Mouse (Mus musculus): ENCODE results near the gene Eef1b2. TPM values are rescaled to one million over a fixed set of nuclear protein-coding genes. Genes with fewer than 3 reads are reported as not detected.

The Eef1b2 gene
- total RNA-seq, 1 experiment: 1,668 TPM

GRCm38 (mm10) chr1:63188536-63188935 is 11.9 kb downstream of the Eef1b2 start:
- Histone ChIP-seq H3K9me3 (ENCODE audit: control insufficient read depth, insufficient read depth, low read depth, low read length) (no peaks in the 10 kb centered on the region), H3K4me3 (ENCODE audit: insufficient read depth in 1 of 2, low read depth in 1 of 2, low read length in 2 of 2, poor library complexity in 1 of 2, severe bottlenecking in 1 of 2) (no peak overlapping the region), H3K4me1 (ENCODE audit: control insufficient read depth in 2 of 2, insufficient read depth in 2 of 2, low read length in 2 of 2, poor library complexity in 1 of 2) (peaks cover 0 to 3% of the 10 kb centered on the region in 2 experiments; a peak in 1 of 4 replicates), H3K9ac (ENCODE audit: insufficient read depth, low read depth, low read length, poor library complexity, severe bottlenecking) (no peak overlapping the region), H3K36me3 (ENCODE audit: control insufficient read depth, insufficient read depth, low read length, poor library complexity, severe bottlenecking) (no peaks in the 10 kb centered on the region), H3K27ac (ENCODE audit: insufficient read depth, low read depth, low read length, poor library complexity, severe bottlenecking) (no peak overlapping the region)
- no peak for TF ChIP-seq HCFC1 (IDR thresholded peaks at IDR 0.05; ENCODE audit: borderline replicate concordance, insufficient read depth, low read length)
- TF ChIP-seq ZNF384 (IDR thresholded peaks at IDR 0.05; ENCODE audit: low read depth, low read length): no peak
- TF ChIP-seq MAFK (IDR thresholded peaks at IDR 0.05; ENCODE audit: insufficient read depth, low read depth, low read length): no peak
- TF ChIP-seq CHD2 (IDR thresholded peaks at IDR 0.05; ENCODE audit: low read depth, low read length): no peak
- no peak for TF ChIP-seq ZC3H11A (IDR thresholded peaks at IDR 0.05; ENCODE audit: borderline replicate concordance, low read depth, low read length)
- in situ Hi-C loops (cut with MboI; ENCODE audit: low sequenced_read_pairs in 2 of 2, unreplicated experiment in 2 of 2): no loop called here
- DNase-seq (ENCODE audit: low read depth, low spot score): no peak

GRCm38 (mm10) chr1:63190851-63191250 is 14.2 kb downstream of the Eef1b2 start:
- no peaks in the 10 kb centered on the region for H3K9me3 ChIP-seq (ENCODE audit: control insufficient read depth, insufficient read depth, low read depth, low read length)
- TF ChIP-seq MAFK (IDR thresholded peaks at IDR 0.05; ENCODE audit: insufficient read depth, low read depth, low read length): no peak
- TF ChIP-seq CHD2 (IDR thresholded peaks at IDR 0.05; ENCODE audit: low read depth, low read length): no peak
- TF ChIP-seq ZC3H11A (IDR thresholded peaks at IDR 0.05; ENCODE audit: borderline replicate concordance, low read depth, low read length): no peak
- TF ChIP-seq HCFC1 (IDR thresholded peaks at IDR 0.05; ENCODE audit: borderline replicate concordance, insufficient read depth, low read length): no peak
- TF ChIP-seq ZNF384 (IDR thresholded peaks at IDR 0.05; ENCODE audit: low read depth, low read length): no peak
- H3K36me3 ChIP-seq (ENCODE audit: control insufficient read depth, insufficient read depth, low read length, poor library complexity, severe bottlenecking): no peaks in the 10 kb centered on the region
- DNase-seq (ENCODE audit: low read depth, low spot score): no peak
- no peak overlapping the region for H3K27ac ChIP-seq (ENCODE audit: insufficient read depth, low read depth, low read length, poor library complexity, severe bottlenecking)
- in situ Hi-C loops (cut with MboI; ENCODE audit: low sequenced_read_pairs in 2 of 2, unreplicated experiment in 2 of 2): no loop called here
- H3K9ac ChIP-seq (ENCODE audit: insufficient read depth, low read depth, low read length, poor library complexity, severe bottlenecking): no peak overlapping the region
- no peak overlapping the region for H3K4me3 ChIP-seq (ENCODE audit: insufficient read depth in 1 of 2, low read depth in 1 of 2, low read length in 2 of 2, poor library complexity in 1 of 2, severe bottlenecking in 1 of 2)
- H3K4me1 ChIP-seq (ENCODE audit: control insufficient read depth in 2 of 2, insufficient read depth in 2 of 2, low read length in 2 of 2, poor library complexity in 1 of 2): peaks cover 0 to 5% of the 10 kb centered on the region in 2 experiments; a peak in 1 of 4 replicates

- no peak for DNase-seq (ENCODE audit: low read depth, low spot score)
- in situ Hi-C loops (cut with MboI; ENCODE audit: low sequenced_read_pairs in 2 of 2, unreplicated experiment in 2 of 2): no loop called here
- Histone ChIP-seq H3K9me3 (ENCODE audit: control insufficient read depth, insufficient read depth, low read depth, low read length) (no peaks in the 10 kb centered on the region), H3K27ac (ENCODE audit: insufficient read depth, low read depth, low read length, poor library complexity, severe bottlenecking) (no peak overlapping the region), H3K9ac (ENCODE audit: insufficient read depth, low read depth, low read length, poor library complexity, severe bottlenecking) (no peak overlapping the region), H3K4me1 (ENCODE audit: control insufficient read depth in 2 of 2, insufficient read depth in 2 of 2, low read length in 2 of 2, poor library complexity in 1 of 2) (peaks cover 0 to 5% of the 10 kb centered on the region in 2 experiments; a peak in 1 of 4 replicates), H3K4me3 (ENCODE audit: insufficient read depth in 1 of 2, low read depth in 1 of 2, low read length in 2 of 2, poor library complexity in 1 of 2, severe bottlenecking in 1 of 2) (no peak overlapping the region), H3K36me3 (ENCODE audit: control insufficient read depth, insufficient read depth, low read length, poor library complexity, severe bottlenecking) (no peaks in the 10 kb centered on the region)
- no peak for TF ChIP-seq MAFK (IDR thresholded peaks at IDR 0.05; ENCODE audit: insufficient read depth, low read depth, low read length)
- no peak for TF ChIP-seq ZC3H11A (IDR thresholded peaks at IDR 0.05; ENCODE audit: borderline replicate concordance, low read depth, low read length)
- TF ChIP-seq HCFC1 (IDR thresholded peaks at IDR 0.05; ENCODE audit: borderline replicate concordance, insufficient read depth, low read length): no peak
- TF ChIP-seq ZNF384 (IDR thresholded peaks at IDR 0.05; ENCODE audit: low read depth, low read length): no peak
- TF ChIP-seq CHD2 (IDR thresholded peaks at IDR 0.05; ENCODE audit: low read depth, low read length): no peak
Measured at GRCm38 (mm10) chr1:63192306-63193065, 15.9 kb downstream of the Eef1b2 start.

- TF ChIP-seq ZNF384 (IDR thresholded peaks at IDR 0.05; ENCODE audit: low read depth, low read length) (no peak), CHD2 (IDR thresholded peaks at IDR 0.05; ENCODE audit: low read depth, low read length) (no peak), ZC3H11A (IDR thresholded peaks at IDR 0.05; ENCODE audit: borderline replicate concordance, low read depth, low read length) (no peak), MAFK (IDR thresholded peaks at IDR 0.05; ENCODE audit: insufficient read depth, low read depth, low read length) (no peak), HCFC1 (IDR thresholded peaks at IDR 0.05; ENCODE audit: borderline replicate concordance, insufficient read depth, low read length) (no peak)
- in situ Hi-C loops (cut with MboI; ENCODE audit: low sequenced_read_pairs in 2 of 2, unreplicated experiment in 2 of 2): no loop called here
Measured at GRCm38 (mm10) chr1:63195848-63196512, 19.4 kb downstream of the Eef1b2 start.

More at GRCm38 (mm10) chr1:63195848-63196512, 19.4 kb downstream of the Eef1b2 start:
- H3K9ac ChIP-seq (ENCODE audit: insufficient read depth, low read depth, low read length, poor library complexity, severe bottlenecking): no peak overlapping the region
- H3K4me3 ChIP-seq (ENCODE audit: insufficient read depth in 1 of 2, low read depth in 1 of 2, low read length in 2 of 2, poor library complexity in 1 of 2, severe bottlenecking in 1 of 2): no peak overlapping the region
- peaks cover 0 to 7% of the 10 kb centered on the region in 2 experiments; a peak in 2 of 4 replicates for H3K4me1 ChIP-seq (ENCODE audit: control insufficient read depth in 2 of 2, insufficient read depth in 2 of 2, low read length in 2 of 2, poor library complexity in 1 of 2)
- no peak for DNase-seq (ENCODE audit: low read depth, low spot score)
- no peaks in the 10 kb centered on the region for H3K36me3 ChIP-seq (ENCODE audit: control insufficient read depth, insufficient read depth, low read length, poor library complexity, severe bottlenecking)
- no peaks in the 10 kb centered on the region for H3K9me3 ChIP-seq (ENCODE audit: control insufficient read depth, insufficient read depth, low read depth, low read length)
- H3K27ac ChIP-seq (ENCODE audit: insufficient read depth, low read depth, low read length, poor library complexity, severe bottlenecking): no peak overlapping the region
